8 mouse cellular contexts compared by ENCODE assay signal in genomic region chr19:40271308-40271892, GRCm38 (mm10). TPM values are rescaled to one million over a fixed set of nuclear protein-coding genes. Genes with fewer than 3 reads are reported as not detected.
DNase-seq lines count a peak whose midpoint lies in the region; ATAC-seq lines count a peak whose summit lies in the region.

Gene Pdlim1 (minus strand): TSS chr19:40271842.

- peak within 1 kb of the TSS; percentile 55 for H3K27ac ChIP-seq in embryonic facial prominence, embryonic 15.5 days (replicated peaks)
- H3K27ac ChIP-seq in heart, embryonic 14.5 days (replicated peaks in 1 of 2; ENCODE audit: control insufficient read depth in 1 of 2, insufficient read depth in 1 of 2, low read depth in 2 of 2, low read length in 2 of 2): peak within 1 kb of the TSS; percentile 79 to 88

- ATAC-seq in CD4-positive, CD25-positive, alpha-beta regulatory T cell, adult 4 months: peak; percentile 46
- peak; percentile 87 for ATAC-seq in embryonic facial prominence, embryonic 15.5 days (ENCODE audit: insufficient number of reproducible peaks, low FRiP score, low TSS enrichment, low read depth)
- ATAC-seq in heart, embryonic 14.5 days (ENCODE audit: insufficient number of reproducible peaks, insufficient read depth, low FRiP score, low read depth): peak; percentile 89

- peak within 1 kb of the TSS; percentile 46 for H3K9ac ChIP-seq in embryonic facial prominence, embryonic 15.5 days
- peak within 1 kb of the TSS; percentile 94 for H3K9ac ChIP-seq in heart, embryonic 14.5 days (ENCODE audit: low read length)

- peak; percentile 63 for DNase-seq in adipocyte (ENCODE audit: low spot score)
- DNase-seq in kidney, postnatal 10 days: peak; percentile 87
- peak; percentile 84 for DNase-seq in lung, postnatal 14 days
- DNase-seq in ovary, postnatal 14 days (ENCODE audit: low spot score): peak; percentile 58
- DNase-seq in urinary bladder, postnatal 14 days (ENCODE audit: low spot score): peak; percentile 85

- H3K9me3 ChIP-seq in embryonic facial prominence, embryonic 15.5 days (replicated peaks): no peaks in the 10 kb centered on the region
- no peaks in the 10 kb centered on the region for H3K9me3 ChIP-seq in heart, embryonic 14.5 days (ENCODE audit: control insufficient read depth, low read length)

- peaks cover 10% of the 10 kb centered on the region; the same call in 1 of the 2 replicates for H3K27me3 ChIP-seq in embryonic facial prominence, embryonic 15.5 days
- H3K27me3 ChIP-seq in heart, embryonic 14.5 days (ENCODE audit: control insufficient read depth, insufficient read depth, low read length): no peaks in the 10 kb centered on the region

- peak within 1 kb of the TSS; percentile 59 for H3K4me3 ChIP-seq in embryonic facial prominence, embryonic 15.5 days (replicated peaks)
- peak within 1 kb of the TSS; percentile 81 to 95 for H3K4me3 ChIP-seq in heart, embryonic 14.5 days (ENCODE audit: control insufficient read depth in 1 of 2, insufficient read depth in 1 of 2, low read depth in 1 of 2, low read length in 2 of 2)

- H3K36me3 ChIP-seq in embryonic facial prominence, embryonic 15.5 days: no peaks in the 10 kb centered on the region
- H3K36me3 ChIP-seq in heart, embryonic 14.5 days (ENCODE audit: control insufficient read depth, insufficient read depth, low read length): no peaks in the 10 kb centered on the region

- peaks cover 12% of the 10 kb centered on the region; the same call in 1 of the 2 replicates for H3K4me1 ChIP-seq in embryonic facial prominence, embryonic 15.5 days
- H3K4me1 ChIP-seq in heart, embryonic 14.5 days (ENCODE audit: control insufficient read depth in 2 of 2, insufficient read depth in 2 of 2, low read length in 2 of 2): peaks cover 10 to 28% of the 10 kb centered on the region in 2 experiments

- H3K4me2 ChIP-seq in embryonic facial prominence, embryonic 15.5 days (replicated peaks): peak within 1 kb of the TSS; percentile 89
- H3K4me2 ChIP-seq in heart, embryonic 14.5 days (ENCODE audit: low read length): peak within 1 kb of the TSS; percentile 87

- under 1% methylated on average over 54 of the region's 54 CpGs for WGBS in embryonic facial prominence, embryonic 15.5 days
- WGBS in heart, embryonic 14.5 days: under 1% methylated on average over 51 of the region's 54 CpGs

RNA-seq across cellular contexts. Expression of gene Pdlim1, which starts in this region (rescaled TPM):
- polyA plus RNA-seq in CD4-positive, CD25-positive, alpha-beta regulatory T cell, adult 4 months (2017; shearing (Covaris generic)): 100 to 1,000 TPM; 133 to 159 TPM
- polyA plus RNA-seq in embryonic facial prominence, embryonic 15.5 days (2015; fragmentation: Nextera tagmentation; extraction: Ambion mirVana): 151 and 164 TPM in 2 replicates
- 266 and 278 TPM in 2 replicates for polyA plus RNA-seq in heart, embryonic 14.5 days (2014; fragmentation: Nextera tagmentation; extraction: Ambion mirVana)

Comparison
In these comparisons a context has a peak if more than half of its experiments do, and no peak if none do; other contexts are left out.
1. Peak in every context shown above with its lines: DNase-seq, ATAC-seq, H3K4me3 ChIP-seq and H3K27ac ChIP-seq.